Mouse (Mus musculus): ENCODE measurements around the gene Tmem104. TPM values are rescaled to one million over a fixed set of nuclear protein-coding genes. Genes with fewer than 3 reads are reported as not detected.

Gene Tmem104
- polyA plus RNA-seq, 1 experiment from 2014 or later: 6.5 TPM

GRCm38 (mm10) chr11:115273735-115274134, 86.4 kb downstream of the Tmem104 start:
- ATAC-seq (ENCODE audit: insufficient number of reproducible peaks, insufficient read depth, low FRiP score, low read depth): no peak
- H3K36me3 ChIP-seq (ENCODE audit: control insufficient read depth, insufficient read depth, low read length): peaks cover 15% of the 10 kb centered on the region; the same call in 1 of the 2 replicates
- no peaks in the 10 kb centered on the region for H3K9me3 ChIP-seq (ENCODE audit: control insufficient read depth, low read length)
- 54% methylated on average over 7 of the region's 7 CpGs for WGBS
- peaks cover 10 to 13% of the 10 kb centered on the region in 2 experiments for H3K4me1 ChIP-seq (ENCODE audit: control insufficient read depth in 2 of 2, insufficient read depth in 2 of 2, low read length in 2 of 2)
- no peak overlapping the region for H3K27ac ChIP-seq (replicated peaks in 1 of 2; ENCODE audit: control insufficient read depth in 1 of 2, insufficient read depth in 1 of 2, low read depth in 2 of 2, low read length in 2 of 2)
- H3K4me3 ChIP-seq (ENCODE audit: control insufficient read depth in 1 of 2, insufficient read depth in 1 of 2, low read depth in 1 of 2, low read length in 2 of 2): no peak overlapping the region
- H3K9ac ChIP-seq (ENCODE audit: low read length): no peak overlapping the region
- peaks cover 7% of the 10 kb centered on the region; the same call in 1 of the 2 replicates for H3K27me3 ChIP-seq (ENCODE audit: control insufficient read depth, insufficient read depth, low read length)
- H3K4me2 ChIP-seq (ENCODE audit: low read length): no peak overlapping the region

GRCm38 (mm10) chr11:115274178-115274577, 86.9 kb downstream of the Tmem104 start:
- H3K9me3 ChIP-seq (ENCODE audit: control insufficient read depth, low read length): no peaks in the 10 kb centered on the region
- no peak for ATAC-seq (ENCODE audit: insufficient number of reproducible peaks, insufficient read depth, low FRiP score, low read depth)
- WGBS: 80% methylated on average over 7 of the region's 7 CpGs
- peaks cover 10 to 13% of the 10 kb centered on the region in 2 experiments for H3K4me1 ChIP-seq (ENCODE audit: control insufficient read depth in 2 of 2, insufficient read depth in 2 of 2, low read length in 2 of 2)
- no peak overlapping the region for H3K4me2 ChIP-seq (ENCODE audit: low read length)
- H3K27me3 ChIP-seq (ENCODE audit: control insufficient read depth, insufficient read depth, low read length): 0 out of 2 replicates have a peak, but pooled peaks cover 5% of the 10 kb centered on the region
- peaks cover 11% of the 10 kb centered on the region; the same call in 1 of the 2 replicates for H3K36me3 ChIP-seq (ENCODE audit: control insufficient read depth, insufficient read depth, low read length)
- no peak overlapping the region for H3K4me3 ChIP-seq (ENCODE audit: control insufficient read depth in 1 of 2, insufficient read depth in 1 of 2, low read depth in 1 of 2, low read length in 2 of 2)
- no peak overlapping the region for H3K9ac ChIP-seq (ENCODE audit: low read length)
- H3K27ac ChIP-seq (replicated peaks in 1 of 2; ENCODE audit: control insufficient read depth in 1 of 2, insufficient read depth in 1 of 2, low read depth in 2 of 2, low read length in 2 of 2): no peak overlapping the region

- no peaks in the 10 kb centered on the region for H3K27me3 ChIP-seq (ENCODE audit: control insufficient read depth, insufficient read depth, low read length)
- WGBS: 92% methylated on average over 6 of the region's 6 CpGs
- H3K27ac ChIP-seq (replicated peaks in 1 of 2; ENCODE audit: control insufficient read depth in 1 of 2, insufficient read depth in 1 of 2, low read depth in 2 of 2, low read length in 2 of 2): no peak overlapping the region
- H3K36me3 ChIP-seq (ENCODE audit: control insufficient read depth, insufficient read depth, low read length): peaks cover 8% of the 10 kb centered on the region; the same call in 1 of the 2 replicates
- H3K4me1 ChIP-seq (ENCODE audit: control insufficient read depth in 2 of 2, insufficient read depth in 2 of 2, low read length in 2 of 2): peaks cover 10 to 13% of the 10 kb centered on the region in 2 experiments
- H3K9ac ChIP-seq (ENCODE audit: low read length): no peak overlapping the region
- no peaks in the 10 kb centered on the region for H3K9me3 ChIP-seq (ENCODE audit: control insufficient read depth, low read length)
- H3K4me2 ChIP-seq (ENCODE audit: low read length): no peak overlapping the region
- no peak for ATAC-seq (ENCODE audit: insufficient number of reproducible peaks, insufficient read depth, low FRiP score, low read depth)
- H3K4me3 ChIP-seq (ENCODE audit: control insufficient read depth in 1 of 2, insufficient read depth in 1 of 2, low read depth in 1 of 2, low read length in 2 of 2): no peak overlapping the region
Measured at GRCm38 (mm10) chr11:115274771-115275170, 87.5 kb downstream of the Tmem104 start.

GRCm38 (mm10) chr11:115275509-115275908, 88.2 kb downstream of the Tmem104 start:
- peaks cover 8 to 13% of the 10 kb centered on the region in 2 experiments for H3K4me1 ChIP-seq (ENCODE audit: control insufficient read depth in 2 of 2, insufficient read depth in 2 of 2, low read length in 2 of 2)
- no peak overlapping the region for H3K9ac ChIP-seq (ENCODE audit: low read length)
- no peak overlapping the region for H3K27ac ChIP-seq (replicated peaks in 1 of 2; ENCODE audit: control insufficient read depth in 1 of 2, insufficient read depth in 1 of 2, low read depth in 2 of 2, low read length in 2 of 2)
- H3K4me2 ChIP-seq (ENCODE audit: low read length): no peak overlapping the region
- 79% methylated on average over 6 of the region's 6 CpGs for WGBS
- no peaks in the 10 kb centered on the region for H3K27me3 ChIP-seq (ENCODE audit: control insufficient read depth, insufficient read depth, low read length)
- peaks cover 8% of the 10 kb centered on the region; the same call in 1 of the 2 replicates for H3K36me3 ChIP-seq (ENCODE audit: control insufficient read depth, insufficient read depth, low read length)
- no peak overlapping the region for H3K4me3 ChIP-seq (ENCODE audit: control insufficient read depth in 1 of 2, insufficient read depth in 1 of 2, low read depth in 1 of 2, low read length in 2 of 2)
- no peak for ATAC-seq (ENCODE audit: insufficient number of reproducible peaks, insufficient read depth, low FRiP score, low read depth)
- no peaks in the 10 kb centered on the region for H3K9me3 ChIP-seq (ENCODE audit: control insufficient read depth, low read length)

- H3K36me3 ChIP-seq (ENCODE audit: control insufficient read depth, insufficient read depth, low read length): peaks cover 6% of the 10 kb centered on the region; the same call in 1 of the 2 replicates
- ATAC-seq (ENCODE audit: insufficient number of reproducible peaks, insufficient read depth, low FRiP score, low read depth): no peak
- no peaks in the 10 kb centered on the region for H3K27me3 ChIP-seq (ENCODE audit: control insufficient read depth, insufficient read depth, low read length)
- no peaks in the 10 kb centered on the region for H3K9me3 ChIP-seq (ENCODE audit: control insufficient read depth, low read length)
- WGBS: 58% methylated on average over 3 of the region's 3 CpGs
- H3K27ac ChIP-seq (replicated peaks in 1 of 2; ENCODE audit: control insufficient read depth in 1 of 2, insufficient read depth in 1 of 2, low read depth in 2 of 2, low read length in 2 of 2): peak overlapping the region in 1 of 2 experiments; percentile 78; a peak in 1 of 4 replicates
- H3K9ac ChIP-seq (ENCODE audit: low read length): peak overlapping the region; percentile 80
- H3K4me2 ChIP-seq (ENCODE audit: low read length): peak overlapping the region; percentile 89
- H3K4me3 ChIP-seq (ENCODE audit: control insufficient read depth in 1 of 2, insufficient read depth in 1 of 2, low read depth in 1 of 2, low read length in 2 of 2): peak overlapping the region in 1 of 2 experiments; percentile 67; a peak in 3 of 4 replicates
- H3K4me1 ChIP-seq (ENCODE audit: control insufficient read depth in 2 of 2, insufficient read depth in 2 of 2, low read length in 2 of 2): peaks cover 8 to 13% of the 10 kb centered on the region in 2 experiments
Measured at GRCm38 (mm10) chr11:115275954-115276353, 88.7 kb downstream of the Tmem104 start.

GRCm38 (mm10) chr11:115276780-115277603, 89.7 kb downstream of the Tmem104 start, which contains the start of gene Fdxr:
TSS of gene Fdxr (minus strand) at chr11:115277050.
- H3K36me3 ChIP-seq (ENCODE audit: control insufficient read depth, insufficient read depth, low read length): no peaks in the 10 kb centered on the region
- peak within 1 kb of the TSS; percentile 89 for H3K4me2 ChIP-seq (ENCODE audit: low read length)
- peak; percentile 93 for ATAC-seq (ENCODE audit: insufficient number of reproducible peaks, insufficient read depth, low FRiP score, low read depth)
- peak within 1 kb of the TSS; percentile 88 to 97 for H3K27ac ChIP-seq (replicated peaks in 1 of 2; ENCODE audit: control insufficient read depth in 1 of 2, insufficient read depth in 1 of 2, low read depth in 2 of 2, low read length in 2 of 2)
- H3K9ac ChIP-seq (ENCODE audit: low read length): peak within 1 kb of the TSS; percentile 80
- peak within 1 kb of the TSS; percentile 67 to 94 for H3K4me3 ChIP-seq (ENCODE audit: control insufficient read depth in 1 of 2, insufficient read depth in 1 of 2, low read depth in 1 of 2, low read length in 2 of 2)
- H3K9me3 ChIP-seq (ENCODE audit: control insufficient read depth, low read length): no peaks in the 10 kb centered on the region
- peaks cover 9 to 13% of the 10 kb centered on the region in 2 experiments for H3K4me1 ChIP-seq (ENCODE audit: control insufficient read depth in 2 of 2, insufficient read depth in 2 of 2, low read length in 2 of 2)
- H3K27me3 ChIP-seq (ENCODE audit: control insufficient read depth, insufficient read depth, low read length): no peaks in the 10 kb centered on the region
- WGBS: under 1% methylated on average over 42 of the region's 42 CpGs

- peak overlapping the region; percentile 67 to 94 for H3K4me3 ChIP-seq (ENCODE audit: control insufficient read depth in 1 of 2, insufficient read depth in 1 of 2, low read depth in 1 of 2, low read length in 2 of 2)
- H3K27ac ChIP-seq (replicated peaks in 1 of 2; ENCODE audit: control insufficient read depth in 1 of 2, insufficient read depth in 1 of 2, low read depth in 2 of 2, low read length in 2 of 2): peak overlapping the region; percentile 88 to 97
- peak overlapping the region; percentile 84 for H3K4me2 ChIP-seq (ENCODE audit: low read length)
- no peaks in the 10 kb centered on the region for H3K27me3 ChIP-seq (ENCODE audit: control insufficient read depth, insufficient read depth, low read length)
- H3K9me3 ChIP-seq (ENCODE audit: control insufficient read depth, low read length): no peaks in the 10 kb centered on the region
- peak overlapping the region; percentile 79 for H3K9ac ChIP-seq (ENCODE audit: low read length)
- no peaks in the 10 kb centered on the region for H3K36me3 ChIP-seq (ENCODE audit: control insufficient read depth, insufficient read depth, low read length)
- 20% methylated on average over 7 of the region's 7 CpGs for WGBS
- H3K4me1 ChIP-seq (ENCODE audit: control insufficient read depth in 2 of 2, insufficient read depth in 2 of 2, low read length in 2 of 2): peaks cover 11 to 13% of the 10 kb centered on the region in 2 experiments
- ATAC-seq (ENCODE audit: insufficient number of reproducible peaks, insufficient read depth, low FRiP score, low read depth): no peak
Measured at GRCm38 (mm10) chr11:115277604-115277975, 90.3 kb downstream of the Tmem104 start.
